Mouse (Mus musculus): ENCODE results near the gene Skil. TPM values are rescaled to one million over a fixed set of nuclear protein-coding genes. Genes with fewer than 3 reads are reported as not detected.

The Skil gene
- 4.9 and 5.8 TPM in 2 replicates for polyA plus RNA-seq (2015; fragmentation: Nextera tagmentation; extraction: Ambion mirVana)

DNA sequence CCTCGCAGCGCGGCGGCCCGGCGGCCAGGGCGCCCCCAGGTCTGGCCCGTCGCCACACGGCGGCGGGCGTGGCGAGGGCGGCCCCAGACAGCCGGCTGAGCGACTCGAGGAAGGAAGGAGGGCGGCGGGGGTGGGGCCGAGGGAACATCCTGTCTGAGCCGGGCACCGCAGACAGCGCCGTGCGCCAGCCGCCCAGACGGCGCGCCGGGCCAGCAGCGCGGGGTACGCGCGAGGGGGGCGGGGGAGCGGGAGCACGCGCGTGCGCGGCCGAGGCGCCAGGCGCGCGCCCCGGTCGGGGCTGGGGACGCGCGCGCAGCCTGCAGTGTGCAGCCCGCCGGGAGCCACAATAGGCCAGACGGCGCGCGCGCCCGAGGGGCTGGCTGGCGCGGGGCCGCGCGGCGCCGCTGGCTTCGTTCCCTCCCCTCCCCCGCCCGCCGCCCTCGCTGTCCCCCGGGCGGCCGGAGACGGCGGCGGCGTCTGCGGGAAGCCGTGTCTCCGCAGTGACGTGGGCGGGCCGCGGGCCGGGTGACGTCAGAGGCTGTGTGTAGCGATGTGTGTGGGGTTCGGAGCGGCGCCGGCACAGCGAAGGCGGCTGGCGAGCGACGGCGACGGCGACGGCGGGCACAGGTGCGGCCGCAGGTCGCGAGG is at the start of gene Skil:
Gene Skil, plus strand, starts transcription at position 528 of the 648 bp plus-strand sequence.
- H3K4me3 ChIP-seq (replicated peaks): peak within 1 kb of the TSS; percentile 89
- H3K27ac ChIP-seq: peak within 1 kb of the TSS; percentile 92
- no peaks in the 10 kb centered on the region for H3K36me3 ChIP-seq
- WGBS (ENCODE audit: insufficient replicate concordance): under 1% methylated on average over 73 of the region's 109 CpGs
- peak within 1 kb of the TSS; percentile 100 for H3K4me2 ChIP-seq
- H3K27me3 ChIP-seq: no peaks in the 10 kb centered on the region
- peaks cover 65% of the 10 kb centered on the region for H3K4me1 ChIP-seq (replicated peaks)
- DNase-seq (peak; percentile 84), ATAC-seq (ENCODE audit: low read depth) (peak; percentile 93)
- H3K9me3 ChIP-seq (replicated peaks): no peaks in the 10 kb centered on the region
- peak within 1 kb of the TSS; percentile 96 for H3K9ac ChIP-seq

DNA sequence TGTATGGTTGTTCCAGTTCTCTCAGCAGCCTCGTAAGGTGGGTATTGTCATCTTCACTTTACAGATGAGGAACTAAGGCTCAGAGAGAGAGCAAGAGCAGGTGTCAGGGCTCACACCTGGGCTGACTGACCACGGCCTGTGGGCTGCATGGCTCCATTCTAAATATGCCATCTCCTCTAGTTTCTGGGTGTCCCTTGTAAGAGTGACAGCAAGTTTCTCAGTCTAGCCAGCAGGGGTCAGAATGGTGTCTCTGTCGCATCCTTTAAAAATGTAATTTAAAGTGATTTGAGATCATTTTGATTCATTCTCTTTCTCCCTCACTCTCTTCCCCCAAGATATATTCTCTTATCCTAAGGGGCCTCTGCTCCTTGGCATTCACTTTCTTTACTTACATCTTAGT is 47.6 kb upstream of the Skil start:
- no peaks in the 10 kb centered on the region for H3K27me3 ChIP-seq

DNA sequence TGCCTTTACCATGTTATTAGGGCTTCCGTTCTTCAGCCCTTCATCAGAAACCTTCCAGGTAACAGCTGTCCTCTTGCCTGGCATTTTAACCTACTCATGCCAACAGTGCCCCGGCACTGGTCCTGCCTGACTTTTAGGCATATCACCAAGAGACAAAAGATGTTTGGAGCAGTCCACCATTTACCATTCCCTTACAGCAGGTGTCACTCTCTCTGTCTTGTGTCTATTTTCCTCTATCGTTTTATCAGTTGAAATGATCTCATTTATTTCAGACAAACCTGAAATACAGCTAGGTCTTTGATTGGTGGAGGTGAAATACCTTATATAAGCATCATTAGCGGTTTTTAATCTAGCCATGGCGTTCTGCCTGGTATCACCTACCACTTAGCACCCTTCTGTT is 45.8 kb upstream of the Skil start:
- Histone ChIP-seq H3K4me1 (replicated peaks) (no peaks in the 10 kb centered on the region), H3K27ac (no peak overlapping the region), H3K9ac (no peak overlapping the region), H3K36me3 (peaks cover 4% of the 10 kb centered on the region), H3K27me3 (no peaks in the 10 kb centered on the region), H3K4me2 (no peak overlapping the region), H3K9me3 (replicated peaks) (no peaks in the 10 kb centered on the region), H3K4me3 (replicated peaks) (no peak overlapping the region)
- DNase-seq (no peak), ATAC-seq (ENCODE audit: low read depth) (no peak)
- 74% methylated on average over 5 of the region's 5 CpGs for WGBS (ENCODE audit: insufficient replicate concordance)

More for the DNA sequence above, 47.6 kb upstream of the Skil start:
- ATAC-seq (ENCODE audit: low read depth) (no peak), DNase-seq (no peak)
- Histone ChIP-seq H3K4me1 (replicated peaks) (no peaks in the 10 kb centered on the region), H3K4me3 (replicated peaks) (no peak overlapping the region), H3K4me2 (no peak overlapping the region), H3K9ac (no peak overlapping the region), H3K9me3 (replicated peaks) (no peaks in the 10 kb centered on the region), H3K27ac (no peak overlapping the region), H3K36me3 (peaks cover 12% of the 10 kb centered on the region)
- WGBS (ENCODE audit: insufficient replicate concordance): 61% methylated on average over 3 of the region's 3 CpGs

DNA sequence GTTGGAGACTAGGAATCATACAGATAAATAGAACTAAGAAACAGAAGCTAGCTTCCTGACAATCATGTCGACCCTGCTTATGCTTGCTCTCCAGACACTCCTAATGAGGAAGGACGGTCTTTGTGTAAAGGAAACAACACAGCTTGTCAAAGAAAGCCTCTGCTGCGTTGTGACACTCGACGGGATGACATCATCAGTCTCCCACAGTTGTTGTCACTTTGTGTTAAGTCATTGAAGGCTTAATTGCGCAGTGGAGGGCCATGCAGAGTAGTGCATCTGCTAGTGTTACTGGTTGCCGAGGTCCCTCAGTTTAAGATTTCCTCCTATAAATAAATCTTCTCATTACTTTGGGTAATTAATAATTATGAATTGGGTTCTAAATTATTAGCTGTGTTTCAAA is 44.5 kb upstream of the Skil start:
- Histone ChIP-seq H3K36me3 (peaks cover 4% of the 10 kb centered on the region), H3K27ac (no peak overlapping the region), H3K4me2 (no peak overlapping the region), H3K4me3 (replicated peaks) (no peak overlapping the region), H3K27me3 (no peaks in the 10 kb centered on the region), H3K9ac (no peak overlapping the region), H3K4me1 (replicated peaks) (no peaks in the 10 kb centered on the region), H3K9me3 (replicated peaks) (no peaks in the 10 kb centered on the region)
- ATAC-seq (ENCODE audit: low read depth) (no peak), DNase-seq (no peak)
- WGBS (ENCODE audit: insufficient replicate concordance): 59% methylated on average over 7 of the region's 7 CpGs

DNA sequence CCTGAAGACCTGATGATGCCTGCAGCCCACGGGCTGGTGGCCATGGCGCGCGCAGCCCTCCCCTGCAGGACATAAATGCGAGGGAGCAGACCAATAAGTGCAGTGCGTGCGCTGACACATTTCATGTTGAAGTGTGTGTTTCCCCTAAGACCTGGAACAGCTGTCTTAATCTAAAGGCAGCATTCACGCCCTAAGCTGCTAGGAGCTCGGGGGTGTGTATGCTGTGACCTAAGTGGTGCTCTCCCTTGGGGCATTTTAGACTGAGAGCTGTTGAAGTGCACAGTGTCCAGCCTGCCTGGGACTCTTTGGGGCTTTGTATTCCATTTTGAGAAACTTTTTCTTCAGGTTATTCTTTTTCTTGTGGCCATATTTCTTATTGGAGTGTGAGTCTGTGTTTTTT is 43.1 kb upstream of the Skil start:
- no peaks in the 10 kb centered on the region for H3K9me3 ChIP-seq (replicated peaks)
- ATAC-seq (ENCODE audit: low read depth) (no peak), DNase-seq (no peak)
- 75% methylated on average over 9 of the region's 9 CpGs for WGBS (ENCODE audit: insufficient replicate concordance)
- H3K9ac ChIP-seq: no peak overlapping the region
- no peak overlapping the region for H3K4me2 ChIP-seq
- H3K36me3 ChIP-seq: peaks cover 4% of the 10 kb centered on the region
- no peaks in the 10 kb centered on the region for H3K27me3 ChIP-seq
- H3K27ac ChIP-seq: no peak overlapping the region
- 0 out of 2 replicates have a peak, but pooled peaks cover 3% of the 10 kb centered on the region for H3K4me1 ChIP-seq (replicated peaks)
- no peak overlapping the region for H3K4me3 ChIP-seq (replicated peaks)

DNA sequence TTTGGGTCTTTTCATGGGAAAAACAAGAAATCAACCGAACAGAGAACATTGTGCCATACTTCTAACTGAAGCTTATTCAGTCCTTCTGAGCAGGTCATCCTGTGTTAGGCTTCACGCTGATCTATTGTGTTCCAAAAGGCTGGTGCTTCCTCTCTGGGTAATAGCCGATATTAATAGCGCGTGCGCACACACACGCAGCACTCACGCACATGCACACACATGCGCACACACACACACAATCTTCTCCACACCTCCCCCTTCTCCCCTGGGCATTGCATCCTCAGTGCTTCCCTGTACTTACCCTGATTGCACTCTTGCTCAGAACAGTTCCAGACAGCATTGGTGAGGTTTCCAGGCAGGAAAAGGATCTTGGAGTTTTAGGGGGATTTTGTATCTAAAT is 41.7 kb upstream of the Skil start:
- H3K4me1 ChIP-seq (replicated peaks): 0 out of 2 replicates have a peak, but pooled peaks cover 3% of the 10 kb centered on the region
- no peak overlapping the region for H3K4me2 ChIP-seq
- H3K4me3 ChIP-seq (replicated peaks): no peak overlapping the region
- 87% methylated on average over 9 of the region's 9 CpGs for WGBS (ENCODE audit: insufficient replicate concordance)
- peaks cover 4% of the 10 kb centered on the region for H3K36me3 ChIP-seq
- H3K9ac ChIP-seq: no peak overlapping the region
- no peak for ATAC-seq (ENCODE audit: low read depth)
- no peaks in the 10 kb centered on the region for H3K9me3 ChIP-seq (replicated peaks)
- H3K27me3 ChIP-seq: no peaks in the 10 kb centered on the region
- no peak overlapping the region for H3K27ac ChIP-seq
- no peak for DNase-seq

- no peak overlapping the region for H3K4me3 ChIP-seq (replicated peaks)
- H3K36me3 ChIP-seq: peaks cover 4% of the 10 kb centered on the region
- WGBS (ENCODE audit: insufficient replicate concordance): 78% methylated on average over 8 of the region's 8 CpGs
- H3K9ac ChIP-seq: no peak overlapping the region
- no peaks in the 10 kb centered on the region for H3K27me3 ChIP-seq
- H3K9me3 ChIP-seq (replicated peaks): no peaks in the 10 kb centered on the region
- no peak overlapping the region for H3K4me2 ChIP-seq
- H3K4me1 ChIP-seq (replicated peaks): 0 out of 2 replicates have a peak, but pooled peaks cover 3% of the 10 kb centered on the region
- ATAC-seq (ENCODE audit: low read depth) (no peak), DNase-seq (no peak)
- H3K27ac ChIP-seq: no peak overlapping the region; the same call in 1 of the 2 replicates
Observed at GRCm38 (mm10) chr3:31054888-31055287, 40.0 kb upstream of the Skil start.

DNA sequence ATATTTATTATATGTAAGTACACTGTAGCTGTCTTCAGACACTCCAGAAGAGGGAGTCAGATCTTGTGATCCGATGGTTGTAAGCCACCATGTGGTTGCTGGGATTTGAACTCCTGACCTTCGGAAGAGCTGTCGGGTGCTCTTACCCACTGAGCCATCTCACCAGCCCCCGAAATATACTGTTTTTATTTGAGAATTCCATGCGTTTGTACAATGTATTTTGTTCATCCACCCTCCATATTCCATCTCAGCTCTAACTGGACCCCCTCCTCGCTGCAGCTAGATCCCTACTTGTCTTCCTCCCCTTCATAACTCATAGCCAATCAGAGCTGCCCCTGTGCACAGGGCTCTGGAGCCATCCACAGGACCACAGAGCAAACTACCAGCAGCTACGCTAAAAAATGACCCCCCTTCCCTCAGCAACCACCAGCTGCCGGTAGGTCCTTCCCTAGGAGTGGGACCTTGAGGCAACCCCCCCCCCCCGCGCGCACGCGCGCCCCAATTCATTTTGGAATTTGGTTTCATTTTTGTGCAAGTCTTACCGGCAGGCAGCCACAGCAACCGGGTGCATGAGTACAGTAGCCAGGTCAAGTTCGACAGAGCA is 38.7 kb upstream of the Skil start:
- Histone ChIP-seq H3K27ac (0 out of 2 replicates have a peak overlapping the region, but pooled peaks have one; percentile 1), H3K4me1 (replicated peaks) (peaks cover 11% of the 10 kb centered on the region)
- 20% methylated on average over 17 of the region's 17 CpGs for WGBS (ENCODE audit: insufficient replicate concordance)

DNA sequence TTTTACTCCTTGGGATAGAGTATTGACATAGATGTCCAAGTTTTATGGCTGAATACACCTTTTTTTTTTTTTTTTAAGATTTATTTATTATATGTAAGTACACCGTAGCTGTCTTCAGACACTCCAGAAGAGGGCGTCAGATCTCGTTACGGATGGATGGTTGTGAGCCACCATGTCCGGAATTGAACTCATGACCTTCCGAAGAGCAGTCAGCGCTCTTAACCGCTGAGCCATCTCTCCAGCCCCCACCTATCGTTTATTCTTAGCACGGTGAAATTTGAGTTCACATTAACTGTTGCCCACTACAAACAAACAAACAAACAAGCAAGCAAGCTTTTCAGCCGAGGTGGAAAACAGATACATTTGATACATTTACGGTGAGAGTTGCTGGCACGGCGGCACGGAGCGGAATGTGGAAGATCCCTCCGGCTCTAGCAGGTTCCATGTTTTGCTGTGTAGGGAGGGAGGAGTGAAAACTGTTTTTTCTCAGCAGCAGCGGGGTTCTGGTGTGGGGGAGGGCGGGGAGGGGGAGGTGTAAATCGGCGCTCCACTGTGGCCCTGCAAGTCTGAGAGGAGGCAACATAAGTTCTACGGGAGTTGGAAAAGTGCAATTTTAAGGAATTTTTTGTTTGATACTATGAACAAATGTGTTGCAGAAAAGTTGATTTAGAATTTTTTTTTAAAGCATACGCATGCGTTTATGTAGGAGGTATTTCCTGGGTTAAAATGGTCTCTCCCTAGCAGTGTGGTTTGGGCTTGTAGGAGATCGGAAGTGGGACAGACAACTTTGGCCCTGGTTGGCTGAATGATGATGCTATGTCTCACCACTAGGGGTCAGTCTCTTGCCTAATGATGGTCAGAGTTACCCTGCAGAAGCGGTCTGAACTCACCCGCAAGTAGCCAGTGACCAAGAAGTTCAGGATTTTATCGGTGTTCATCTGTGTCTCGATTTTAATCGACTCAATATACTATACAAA is 37.9 kb upstream of the Skil start:
- Histone ChIP-seq H3K4me1 (replicated peaks) (peaks cover 16% of the 10 kb centered on the region), H3K27me3 (no peaks in the 10 kb centered on the region), H3K36me3 (no peaks in the 10 kb centered on the region), H3K9me3 (replicated peaks) (no peaks in the 10 kb centered on the region), H3K27ac (peak overlapping the region; percentile 74), H3K9ac (peak overlapping the region; percentile 61), H3K4me3 (replicated peaks) (peak overlapping the region; percentile 65), H3K4me2 (peak overlapping the region; percentile 73)
- WGBS (ENCODE audit: insufficient replicate concordance): 1% methylated on average over 30 of the region's 30 CpGs
- DNase-seq: peak; percentile 73
- peak; percentile 83 for ATAC-seq (ENCODE audit: low read depth)

More for the DNA sequence above, 38.7 kb upstream of the Skil start:
- H3K4me2 ChIP-seq: peak overlapping the region; percentile 73
- H3K4me3 ChIP-seq (replicated peaks): peak overlapping the region; percentile 65
- H3K9me3 ChIP-seq (replicated peaks): no peaks in the 10 kb centered on the region
- no peaks in the 10 kb centered on the region for H3K27me3 ChIP-seq
- ATAC-seq (ENCODE audit: low read depth) (peak; percentile 57), DNase-seq (peak; percentile 6)
- H3K36me3 ChIP-seq: no peaks in the 10 kb centered on the region
- H3K9ac ChIP-seq: peak overlapping the region; percentile 61

GRCm38 (mm10) chr3:31060745-31061102 is 34.1 kb upstream of the Skil start:
- Histone ChIP-seq H3K4me1 (replicated peaks) (peaks cover 16% of the 10 kb centered on the region), H3K27me3 (no peaks in the 10 kb centered on the region), H3K4me3 (replicated peaks) (peak overlapping the region; percentile 26; the same call in 1 of the 2 replicates), H3K9ac (0 out of 2 replicates have a peak overlapping the region, but pooled peaks have one; percentile 3), H3K27ac (no peak overlapping the region), H3K4me2 (peak overlapping the region; percentile 53), H3K9me3 (replicated peaks) (no peaks in the 10 kb centered on the region), H3K36me3 (no peaks in the 10 kb centered on the region)
- DNase-seq (no peak), ATAC-seq (ENCODE audit: low read depth) (no peak)
- 29% methylated on average over 8 of the region's 8 CpGs for WGBS (ENCODE audit: insufficient replicate concordance)

All from liver, embryonic 13.5 days (tissue).